Comparison of ENCODE assay signal across 9 mouse cellular contexts in genomic region chr17:11664610-11665345, GRCm38 (mm10).
DNase-seq lines count a peak whose midpoint lies in the region; ATAC-seq lines count a peak whose summit lies in the region.
"Had no signal": no experiment of that assay in that cellular context is flagged by ENCODE, and none has a peak within 500 bp of the region (broad histone marks: within the 10 kb centered on the region; RNA-seq: fewer than 3 reads in every experiment).

No protein-coding gene starts in this region.

- no peaks in the 10 kb centered on the region for H3K27me3 ChIP-seq in heart, embryonic 14.5 days (ENCODE audit: control insufficient read depth, insufficient read depth, low read length)
- peaks cover 20% of the 10 kb centered on the region; the same call in 1 of the 2 replicates for H3K27me3 ChIP-seq in embryonic facial prominence, embryonic 10.5 days (replicated peaks; ENCODE audit: low read depth, poor library complexity, severe bottlenecking)
- H3K27me3 ChIP-seq in hindbrain, embryonic 15.5 days, result no peaks in the 10 kb centered on the region
- H3K27me3 ChIP-seq in midbrain, embryonic 14.5 days (ENCODE audit: control insufficient read depth, insufficient read depth, low read length), result no peaks in the 10 kb centered on the region

- ATAC-seq in heart, embryonic 14.5 days (ENCODE audit: insufficient number of reproducible peaks, insufficient read depth, low FRiP score, low read depth), result no peak
- peak; percentile 73; the same call in 1 of the 2 replicates for ATAC-seq in hindbrain, embryonic 15.5 days (ENCODE audit: low FRiP score, low read depth)
- peak; percentile 87 for ATAC-seq in midbrain, embryonic 14.5 days (ENCODE audit: low FRiP score, low TSS enrichment)
- ATAC-seq in megakaryocyte progenitor cell, adult 5-6 weeks (replicated peaks; ENCODE audit: poor library complexity), result no peak

- H3K4me1 ChIP-seq in heart, embryonic 14.5 days (ENCODE audit: control insufficient read depth in 2 of 2, insufficient read depth in 2 of 2, low read length in 2 of 2), result no peaks in the 10 kb centered on the region
- peaks cover 8% of the 10 kb centered on the region for H3K4me1 ChIP-seq in embryonic facial prominence, embryonic 10.5 days
- H3K4me1 ChIP-seq in hindbrain, embryonic 15.5 days (replicated peaks), result peaks cover 5% of the 10 kb centered on the region
- peaks cover 10% of the 10 kb centered on the region for H3K4me1 ChIP-seq in midbrain, embryonic 14.5 days (ENCODE audit: control insufficient read depth, insufficient read depth, low read length)

- H3K4me3 ChIP-seq in heart, embryonic 14.5 days (ENCODE audit: control insufficient read depth in 1 of 2, insufficient read depth in 1 of 2, low read depth in 1 of 2, low read length in 2 of 2), result peak overlapping the region in 1 of 2 experiments; percentile 12; a peak in 1 of 4 replicates
- peak overlapping the region; percentile 31; the same call in 1 of the 2 replicates for H3K4me3 ChIP-seq in embryonic facial prominence, embryonic 10.5 days
- H3K4me3 ChIP-seq in hindbrain, embryonic 15.5 days, result peak overlapping the region; percentile 16
- peak overlapping the region; percentile 25 for H3K4me3 ChIP-seq in midbrain, embryonic 14.5 days (replicated peaks; ENCODE audit: low read depth, low read length)

- DNase-seq in heart, postnatal 14 days, result no peak
- DNase-seq in embryonic facial prominence, embryonic 10.5 days (ENCODE audit: low spot score), result peak; percentile 22
- DNase-seq in midbrain, embryonic 14.5 days, result peak; percentile 75
- DNase-seq in spleen, postnatal 36 days (ENCODE audit: low spot score in 2 of 2), result no peak
- DNase-seq in spleen, adult 18-20 months, result no peak

- peak overlapping the region; percentile 54 for H3K4me2 ChIP-seq in heart, embryonic 14.5 days (ENCODE audit: low read length)
- peak overlapping the region; percentile 49 for H3K4me2 ChIP-seq in hindbrain, embryonic 15.5 days
- peak overlapping the region; percentile 52 for H3K4me2 ChIP-seq in midbrain, embryonic 14.5 days (ENCODE audit: low read length)

- H3K36me3 ChIP-seq in heart, embryonic 14.5 days (ENCODE audit: control insufficient read depth, insufficient read depth, low read length), result no peaks in the 10 kb centered on the region
- no peaks in the 10 kb centered on the region for H3K36me3 ChIP-seq in embryonic facial prominence, embryonic 10.5 days (replicated peaks)
- H3K36me3 ChIP-seq in hindbrain, embryonic 15.5 days, result no peaks in the 10 kb centered on the region
- H3K36me3 ChIP-seq in midbrain, embryonic 14.5 days (ENCODE audit: control insufficient read depth, insufficient read depth, low read length), result no peaks in the 10 kb centered on the region

- 40% methylated on average over 20 of the region's 20 CpGs for WGBS in heart, embryonic 14.5 days
- 40% methylated on average over 20 of the region's 20 CpGs for WGBS in embryonic facial prominence, embryonic 10.5 days
- WGBS in hindbrain, embryonic 15.5 days, result 33% methylated on average over 20 of the region's 20 CpGs
- 26% methylated on average over 20 of the region's 20 CpGs for WGBS in midbrain, embryonic 14.5 days

- H3K27ac ChIP-seq in heart, embryonic 14.5 days (replicated peaks in 1 of 2; ENCODE audit: control insufficient read depth in 1 of 2, insufficient read depth in 1 of 2, low read depth in 2 of 2, low read length in 2 of 2), result no peak overlapping the region
- no peak overlapping the region for H3K27ac ChIP-seq in embryonic facial prominence, embryonic 10.5 days (replicated peaks)
- H3K27ac ChIP-seq in hindbrain, embryonic 15.5 days (replicated peaks), result no peak overlapping the region
- H3K27ac ChIP-seq in midbrain, embryonic 14.5 days (replicated peaks; ENCODE audit: low read depth, low read length), result peak overlapping the region; percentile 21; the same call in 1 of the 2 replicates
- H3K27ac ChIP-seq: macrophage had no signal

- H3K9ac ChIP-seq in heart, embryonic 14.5 days (ENCODE audit: low read length), result no peak overlapping the region
- H3K9ac ChIP-seq in hindbrain, embryonic 15.5 days, result no peak overlapping the region
- 0 out of 2 replicates have a peak overlapping the region, but pooled peaks have one; percentile 24 for H3K9ac ChIP-seq in midbrain, embryonic 14.5 days (replicated peaks; ENCODE audit: low read length)

- intact Hi-C loops in heart, postnatal 14 days (cut with DNase I), result no loop called here

- H3K9me3 ChIP-seq in heart, embryonic 14.5 days (ENCODE audit: control insufficient read depth, low read length), result no peaks in the 10 kb centered on the region
- no peaks in the 10 kb centered on the region for H3K9me3 ChIP-seq in embryonic facial prominence, embryonic 10.5 days
- no peaks in the 10 kb centered on the region for H3K9me3 ChIP-seq in hindbrain, embryonic 15.5 days
- no peaks in the 10 kb centered on the region for H3K9me3 ChIP-seq in midbrain, embryonic 14.5 days (ENCODE audit: control insufficient read depth, low read length)

Comparison
In these comparisons a context has a peak if more than half of its experiments do, and no peak if none do; other contexts are left out.
1. ATAC-seq: peak in hindbrain, embryonic 15.5 days (single experiment) and midbrain, embryonic 14.5 days (single experiment); none in heart, embryonic 14.5 days (single experiment) and megakaryocyte progenitor cell, adult 5-6 weeks (single experiment).
2. DNase-seq: peak in embryonic facial prominence, embryonic 10.5 days (single experiment) and midbrain, embryonic 14.5 days (single experiment); none in heart, postnatal 14 days (0 of 2), spleen, postnatal 36 days (0 of 2) and spleen, adult 18-20 months (0 of 2).
3. Peak in every context shown above with its lines, with median percentiles within 50 percentile points of each other: H3K4me2 ChIP-seq.